ENCODE assay signal across 20 mouse cellular contexts in genomic region chr17:83200469-83200868, GRCm38 (mm10). TPM values are rescaled to one million over a fixed set of nuclear protein-coding genes. Genes with fewer than 3 reads are reported as not detected.
DNase-seq lines count a peak whose midpoint lies in the region; ATAC-seq lines count a peak whose summit lies in the region.
"Had no signal": no experiment of that assay in that cellular context is flagged by ENCODE, and none has a peak within 500 bp of the region (broad histone marks: within the 10 kb centered on the region; RNA-seq: fewer than 3 reads in every experiment).

No protein-coding gene starts in this region.

- H3K9ac ChIP-seq in forebrain, embryonic 11.5 days (ENCODE audit: low read length): no peak overlapping the region
- no peak overlapping the region for H3K9ac ChIP-seq in forebrain, embryonic 16.5 days (replicated peaks; ENCODE audit: low read depth, low read length)
- no peak overlapping the region for H3K9ac ChIP-seq in kidney, embryonic 15.5 days
- no peak overlapping the region for H3K9ac ChIP-seq in neural tube, embryonic 12.5 days
- no peak overlapping the region for H3K9ac ChIP-seq in neural tube, embryonic 15.5 days (replicated peaks)
- H3K9ac ChIP-seq: intestine, embryonic 15.5 days; liver, embryonic 13.5 days had no signal

- peak; percentile 6; the same call in 1 of the 2 replicates for ATAC-seq in forebrain, embryonic 11.5 days (replicated peaks; ENCODE audit: low FRiP score)
- no peak for ATAC-seq in forebrain, embryonic 16.5 days
- ATAC-seq in kidney, embryonic 15.5 days (replicated peaks; ENCODE audit: low FRiP score): no peak
- ATAC-seq in neural tube, embryonic 12.5 days (ENCODE audit: low FRiP score, low read depth): peak; percentile 27; the same call in 1 of the 2 replicates
- no peak for ATAC-seq in neural tube, embryonic 15.5 days (ENCODE audit: low FRiP score)
- ATAC-seq: intestine, embryonic 15.5 days had no signal

- no peaks in the 10 kb centered on the region for H3K36me3 ChIP-seq in forebrain, embryonic 11.5 days (ENCODE audit: control insufficient read depth, insufficient read depth, low read length)
- H3K36me3 ChIP-seq in forebrain, embryonic 16.5 days (ENCODE audit: control insufficient read depth, insufficient read depth): no peaks in the 10 kb centered on the region
- no peaks in the 10 kb centered on the region for H3K36me3 ChIP-seq in kidney, embryonic 15.5 days
- no peaks in the 10 kb centered on the region for H3K36me3 ChIP-seq in neural tube, embryonic 12.5 days
- no peaks in the 10 kb centered on the region for H3K36me3 ChIP-seq in neural tube, embryonic 15.5 days
- H3K36me3 ChIP-seq: intestine, embryonic 15.5 days; liver, embryonic 13.5 days had no signal

- peaks cover 24% of the 10 kb centered on the region for H3K4me1 ChIP-seq in forebrain, embryonic 11.5 days (replicated peaks; ENCODE audit: control insufficient read depth, insufficient read depth, low read length)
- peaks cover 14% of the 10 kb centered on the region for H3K4me1 ChIP-seq in forebrain, embryonic 16.5 days (replicated peaks; ENCODE audit: control insufficient read depth, insufficient read depth, low read length)
- H3K4me1 ChIP-seq in kidney, embryonic 15.5 days: peaks cover 97% of the 10 kb centered on the region
- H3K4me1 ChIP-seq in neural tube, embryonic 12.5 days: peaks cover 41% of the 10 kb centered on the region
- peaks cover 31% of the 10 kb centered on the region for H3K4me1 ChIP-seq in neural tube, embryonic 15.5 days

- 62% methylated on average over 5 of the region's 5 CpGs for WGBS in forebrain, embryonic 11.5 days
- WGBS in forebrain, embryonic 16.5 days: 65% methylated on average over 5 of the region's 5 CpGs
- WGBS in kidney, embryonic 15.5 days: 81% methylated on average over 5 of the region's 5 CpGs
- 72% methylated on average over 5 of the region's 5 CpGs for WGBS in neural tube, embryonic 12.5 days
- 68% methylated on average over 5 of the region's 5 CpGs for WGBS in neural tube, embryonic 15.5 days

- H3K27ac ChIP-seq in forebrain, embryonic 11.5 days (ENCODE audit: low read depth, low read length): no peak overlapping the region
- H3K27ac ChIP-seq in forebrain, embryonic 16.5 days (ENCODE audit: low read length): no peak overlapping the region
- peak overlapping the region; percentile 81 for H3K27ac ChIP-seq in kidney, embryonic 15.5 days
- no peak overlapping the region for H3K27ac ChIP-seq in neural tube, embryonic 12.5 days
- H3K27ac ChIP-seq in neural tube, embryonic 15.5 days (replicated peaks): no peak overlapping the region
- H3K27ac ChIP-seq: intestine, embryonic 15.5 days; liver, embryonic 13.5 days had no signal

- no peak for DNase-seq in forebrain, embryonic 11.5 days (ENCODE audit: low spot score)
- no peak for DNase-seq in kidney, adult 9 months
- DNase-seq in urinary bladder, postnatal 14 days (ENCODE audit: low spot score): no peak
- DNase-seq: adrenal gland, postnatal 14 days; cerebellum, adult 8-10 months; cerebellum, postnatal 36 days; embryo, embryonic 11 days; kidney, adult 8-10 months; kidney, postnatal 25 days; layer of hippocampus, postnatal 36 days; liver, embryonic 13.5 days; lung, adult 2 months; lung, postnatal 14 days; thymus, adult 18-20 months; thymus, postnatal 36 days had no signal

- no peak overlapping the region for H3K4me2 ChIP-seq in forebrain, embryonic 11.5 days (ENCODE audit: low read depth, low read length, severe bottlenecking)
- H3K4me2 ChIP-seq in forebrain, embryonic 16.5 days (ENCODE audit: low read length): no peak overlapping the region
- no peak overlapping the region for H3K4me2 ChIP-seq in kidney, embryonic 15.5 days
- H3K4me2 ChIP-seq in neural tube, embryonic 12.5 days (replicated peaks): no peak overlapping the region
- H3K4me2 ChIP-seq in neural tube, embryonic 15.5 days: no peak overlapping the region
- H3K4me2 ChIP-seq: intestine, embryonic 15.5 days; liver, embryonic 13.5 days had no signal

- no peaks in the 10 kb centered on the region for H3K9me3 ChIP-seq in forebrain, embryonic 11.5 days (ENCODE audit: control insufficient read depth, low read length)
- H3K9me3 ChIP-seq in forebrain, embryonic 16.5 days (ENCODE audit: control insufficient read depth, low read length): no peaks in the 10 kb centered on the region
- H3K9me3 ChIP-seq in kidney, embryonic 15.5 days (replicated peaks): no peaks in the 10 kb centered on the region
- no peaks in the 10 kb centered on the region for H3K9me3 ChIP-seq in neural tube, embryonic 12.5 days
- H3K9me3 ChIP-seq in neural tube, embryonic 15.5 days (replicated peaks): no peaks in the 10 kb centered on the region
- H3K9me3 ChIP-seq: intestine, embryonic 15.5 days; liver, embryonic 13.5 days had no signal

- H3K27me3 ChIP-seq in forebrain, embryonic 11.5 days (ENCODE audit: control insufficient read depth, insufficient read depth, low read length): no peaks in the 10 kb centered on the region
- no peaks in the 10 kb centered on the region for H3K27me3 ChIP-seq in forebrain, embryonic 16.5 days (replicated peaks; ENCODE audit: control insufficient read depth, insufficient read depth, low read length)
- no peaks in the 10 kb centered on the region for H3K27me3 ChIP-seq in kidney, embryonic 15.5 days
- H3K27me3 ChIP-seq in neural tube, embryonic 12.5 days (replicated peaks): peaks cover 5% of the 10 kb centered on the region; the same call in 1 of the 2 replicates
- H3K27me3 ChIP-seq in neural tube, embryonic 15.5 days (replicated peaks): no peaks in the 10 kb centered on the region
- H3K27me3 ChIP-seq: intestine, embryonic 15.5 days; liver, embryonic 13.5 days had no signal

- no peak overlapping the region for H3K4me3 ChIP-seq in forebrain, embryonic 11.5 days (ENCODE audit: low read depth, low read length)
- no peak overlapping the region for H3K4me3 ChIP-seq in forebrain, embryonic 16.5 days (replicated peaks; ENCODE audit: low read length)
- H3K4me3 ChIP-seq in kidney, embryonic 15.5 days (replicated peaks): no peak overlapping the region
- no peak overlapping the region for H3K4me3 ChIP-seq in neural tube, embryonic 12.5 days
- H3K4me3 ChIP-seq in neural tube, embryonic 15.5 days (replicated peaks): no peak overlapping the region
- H3K4me3 ChIP-seq: intestine, embryonic 15.5 days; liver, embryonic 13.5 days had no signal

RNA-seq across cellular contexts. Expression of gene Pkdcc, which starts 14.6 kb away (rescaled TPM):
- 9.4 and 10.0 TPM in 2 replicates for polyA plus RNA-seq in forebrain, embryonic 11.5 days (2014; fragmentation: Nextera tagmentation; extraction: Ambion mirVana)
- polyA plus RNA-seq in forebrain, embryonic 16.5 days (2015; fragmentation: Nextera tagmentation; extraction: Ambion mirVana): 5.5 and 5.8 TPM in 2 replicates
- 29.3 and 33.2 TPM in 2 replicates for polyA plus RNA-seq in kidney, embryonic 15.5 days (2015; fragmentation: Nextera tagmentation; extraction: Ambion mirVana)
- polyA plus RNA-seq in neural tube, embryonic 12.5 days (2016; fragmentation: Nextera tagmentation; extraction: Ambion mirVana): 10.8 and 11.3 TPM in 2 replicates
- 4.5 and 9.7 TPM in 2 replicates for polyA plus RNA-seq in neural tube, embryonic 15.5 days (2015; fragmentation: Nextera tagmentation; extraction: Ambion mirVana)

Comparison
In these comparisons a context has a peak if more than half of its experiments do, and no peak if none do; other contexts are left out.
1. ATAC-seq: peak in forebrain, embryonic 11.5 days (single experiment) and neural tube, embryonic 12.5 days (single experiment); none in forebrain, embryonic 16.5 days (single experiment), kidney, embryonic 15.5 days (single experiment) and neural tube, embryonic 15.5 days (single experiment).